Mouse (Mus musculus): ENCODE results near the gene Ttll8.

Ttll8 gene

GRCm38 (mm10) chr15:88921992-88922310, 32.3 kb downstream of the Ttll8 start:
- intact Hi-C loops (cut with DNase I), result loop anchor here (1.0 to 2.0 kb wide), 2 partner anchors 45 to 92 kb away; no protein-coding TSS in a partner anchor

GRCm38 (mm10) chr15:88921131-88921991, 32.9 kb downstream of the Ttll8 start:
- intact Hi-C loops (cut with DNase I), result loop anchor here (1.0 to 2.0 kb wide), 2 partner anchors 45 to 91 kb away; no protein-coding TSS in a partner anchor

GRCm38 (mm10) chr15:88920065-88920464, 34.2 kb downstream of the Ttll8 start:
- intact Hi-C loops (cut with DNase I), result loop anchor here (2.0 kb wide), 1 partner anchor 43 kb away; no protein-coding TSS in a partner anchor

GRCm38 (mm10) chr15:88919328-88919727, 34.9 kb downstream of the Ttll8 start:
- intact Hi-C loops (cut with DNase I), result no loop called here

- intact Hi-C loops (cut with DNase I), result no loop called here
Observed at GRCm38 (mm10) chr15:88917126-88917525, 37.1 kb downstream of the Ttll8 start.

GRCm38 (mm10) chr15:88916366-88916765, 37.9 kb downstream of the Ttll8 start:
- intact Hi-C loops (cut with DNase I), result no loop called here

- intact Hi-C loops (cut with DNase I), result no loop called here
Observed at GRCm38 (mm10) chr15:88915046-88915445, 39.2 kb downstream of the Ttll8 start.

- intact Hi-C loops (cut with DNase I), result no loop called here
Observed at GRCm38 (mm10) chr15:88906347-88906746, 47.9 kb downstream of the Ttll8 start.

- intact Hi-C loops (cut with DNase I), result no loop called here
Observed at GRCm38 (mm10) chr15:88904056-88904811, 50.0 kb downstream of the Ttll8 start.

- intact Hi-C loops (cut with DNase I), result no loop called here
Observed at GRCm38 (mm10) chr15:88903086-88903485, 51.1 kb downstream of the Ttll8 start.

GRCm38 (mm10) chr15:88902200-88902875, 51.9 kb downstream of the Ttll8 start:
- intact Hi-C loops (cut with DNase I), result no loop called here

- intact Hi-C loops (cut with DNase I), result no loop called here
Observed at GRCm38 (mm10) chr15:88896341-88896980, 57.8 kb downstream of the Ttll8 start.

- intact Hi-C loops (cut with DNase I), result no loop called here
Observed at GRCm38 (mm10) chr15:88895891-88896290, 58.3 kb downstream of the Ttll8 start.

GRCm38 (mm10) chr15:88895119-88895518, 59.1 kb downstream of the Ttll8 start:
- intact Hi-C loops (cut with DNase I), result no loop called here

GRCm38 (mm10) chr15:88892876-88893275, 61.3 kb downstream of the Ttll8 start:
- intact Hi-C loops (cut with DNase I), result no loop called here

GRCm38 (mm10) chr15:88892252-88892651, 62.0 kb downstream of the Ttll8 start:
- intact Hi-C loops (cut with DNase I), result no loop called here

- intact Hi-C loops (cut with DNase I), result no loop called here
Observed at GRCm38 (mm10) chr15:88891676-88892040, 62.6 kb downstream of the Ttll8 start.

GRCm38 (mm10) chr15:88890751-88891675, 63.2 kb downstream of the Ttll8 start:
- intact Hi-C loops (cut with DNase I), result no loop called here

- intact Hi-C loops (cut with DNase I), result no loop called here
Observed at GRCm38 (mm10) chr15:88889994-88890393, 64.2 kb downstream of the Ttll8 start.

GRCm38 (mm10) chr15:88889032-88889431, 65.2 kb downstream of the Ttll8 start:
- intact Hi-C loops (cut with DNase I), result no loop called here

Measured in adrenal gland (tissue).